Mouse (Mus musculus) forebrain, embryonic 16.5 days (tissue): ENCODE measurements at regions not wholly inside any gene's neighbourhood (a gene's known extent, or its start where the extent isn't known, plus 50 kb on each side); places are given as distances from the start of the nearest gene placed in this dataset.
"Not testable (repeated sequence)": the region's sequence is repeated elsewhere in the genome, so short reads cannot be mapped to it uniquely, and the experiment has no call there.

ENCODE experiments used
- ATAC-seq: fragments of 200-750 bp; cut with Nextera tagmentation; 2 replicates; pipeline ENCODE4 v1.8.0; 2017; ENCODE audit warnings: mild to moderate bottlenecking, moderate library complexity
- H3K27ac ChIP-seq: fragments of 300-500 bp; sonication (generic); 2 replicates; pipeline ENCODE4 v1.5.1; 2014; ENCODE audit warnings: low read length, control low read depth
- H3K27me3 ChIP-seq: fragments of 300-500 bp; sonication (generic); replicated peaks from 2 replicates; pipeline ENCODE4 v1.6.1; 2014; ENCODE audit warnings: low read length; ENCODE audit not compliant: control insufficient read depth, insufficient read depth
- H3K36me3 ChIP-seq: fragments of 300-500 bp; sonication (generic); 2 replicates; pipeline ENCODE4 v1.6.1; 2014; ENCODE audit not compliant: control insufficient read depth, insufficient read depth
- H3K4me1 ChIP-seq: fragments of 300-500 bp; sonication (generic); replicated peaks from 2 replicates; pipeline ENCODE4 v1.6.1; 2014; ENCODE audit warnings: low read length; ENCODE audit not compliant: control insufficient read depth, insufficient read depth
- H3K4me2 ChIP-seq: fragments of 300-500 bp; sonication (generic); 2 replicates; pipeline ENCODE4 v1.6.1; 2014; ENCODE audit warnings: mild to moderate bottlenecking, low read length, control low read depth
- H3K4me3 ChIP-seq: fragments of 300-500 bp; sonication (generic); replicated peaks from 2 replicates; pipeline ENCODE4 v1.5.1; 2014; ENCODE audit warnings: mild to moderate bottlenecking, low read length, control low read depth
- H3K9ac ChIP-seq: fragments of 300-500 bp; sonication (generic); replicated peaks from 2 replicates; pipeline ENCODE4 v1.6.1; 2014; ENCODE audit warnings: low read depth, low read length, control low read depth
- H3K9me3 ChIP-seq: fragments of 300-500 bp; sonication (generic); 2 replicates; pipeline ENCODE4 v1.6.1; 2016; ENCODE audit warnings: low read length; ENCODE audit not compliant: control insufficient read depth
- WGBS: fragments of 180-500 bp; shearing (Covaris S2); extraction: QIAGEN DNeasy Blood & Tissue Kit; methylation state at CpG from one replicate; pipeline ENCODE4 v1.1.7; 2014; 5-methylcytosine and 5-hydroxymethylcytosine counted together

GRCm38 (mm10) chr8:20436956-20437355 lies 73.9 kb upstream of the Gm15319 start:
- H3K36me3 ChIP-seq, H3K4me3 ChIP-seq, H3K27ac ChIP-seq, H3K9ac ChIP-seq, ATAC-seq, H3K9me3 ChIP-seq, H3K4me2 ChIP-seq, H3K4me1 ChIP-seq, H3K27me3 ChIP-seq: not testable (repeated sequence)
- WGBS: 71% methylated on average over 4 of the region's 4 CpGs

GRCm38 (mm10) chr8:20433236-20433635 lies 70.2 kb upstream of the Gm15319 start:
- not testable (repeated sequence) for H3K27me3 ChIP-seq, H3K4me3 ChIP-seq, H3K4me1 ChIP-seq, H3K4me2 ChIP-seq, ATAC-seq, H3K9ac ChIP-seq, H3K9me3 ChIP-seq, H3K27ac ChIP-seq, H3K36me3 ChIP-seq

GRCm38 (mm10) chr8:20429469-20429868 lies 66.5 kb upstream of the Gm15319 start:
- H3K9me3 ChIP-seq, H3K4me3 ChIP-seq, H3K27me3 ChIP-seq, H3K9ac ChIP-seq, H3K4me1 ChIP-seq, H3K36me3 ChIP-seq, H3K27ac ChIP-seq, ATAC-seq, H3K4me2 ChIP-seq: not testable (repeated sequence)
- 87% methylated on average over 3 of the region's 4 CpGs for WGBS

- not testable (repeated sequence) for H3K27me3 ChIP-seq, H3K27ac ChIP-seq, ATAC-seq, H3K9me3 ChIP-seq, H3K4me1 ChIP-seq, H3K36me3 ChIP-seq, H3K4me2 ChIP-seq, H3K9ac ChIP-seq
- 34% methylated on average over 3 of the region's 3 CpGs for WGBS
- H3K4me3 ChIP-seq: peak overlapping the region; percentile 49
Measured at GRCm38 (mm10) chr8:20424903-20425222, 61.9 kb upstream of the Gm15319 start.

GRCm38 (mm10) chr8:20424104-20424902 lies 61.3 kb upstream of the Gm15319 start:
- H3K27me3 ChIP-seq, H3K9me3 ChIP-seq, H3K36me3 ChIP-seq, H3K4me1 ChIP-seq: not testable (repeated sequence)
- peak overlapping the region; percentile 49 for H3K4me3 ChIP-seq
- peak; percentile 100 for ATAC-seq
- peak overlapping the region; percentile 44; the same call in 1 of the 2 replicates for H3K27ac ChIP-seq
- peak overlapping the region; percentile 67 for H3K9ac ChIP-seq
- H3K4me2 ChIP-seq: peak overlapping the region; percentile 38
- WGBS: 6% methylated on average over 65 of the region's 72 CpGs

- H3K4me2 ChIP-seq, H3K4me1 ChIP-seq, H3K9me3 ChIP-seq, H3K27me3 ChIP-seq, H3K4me3 ChIP-seq, H3K27ac ChIP-seq, H3K9ac ChIP-seq, ATAC-seq, H3K36me3 ChIP-seq: not testable (repeated sequence)
Measured at GRCm38 (mm10) chr8:20420807-20421206, 57.8 kb upstream of the Gm15319 start.
